Mouse (Mus musculus) liver, postnatal 0 days (tissue): ENCODE results near the gene Zfp882. TPM values are rescaled to one million over a fixed set of nuclear protein-coding genes. Genes with fewer than 3 reads are reported as not detected.
"Not testable (repeated sequence)": the region's sequence is repeated elsewhere in the genome, so short reads cannot be mapped to it uniquely, and the experiment has no call there.

Experiments used
- ATAC-seq: fragments of 200-750 bp; cut with Nextera tagmentation; 2 replicates; pipeline ENCODE4 v1.8.0; 2017; ENCODE audit warnings: mild to moderate bottlenecking, moderate library complexity
- DNase-seq: peaks from one replicate; pipeline ENCODE4 v3.0.0-alpha.2; 2016
- H3K27ac ChIP-seq: fragments of 300-500 bp; sonication (generic); 2 replicates; pipeline ENCODE4 v1.5.1; 2014; ENCODE audit warnings: antibody characterized with exemption, moderate library complexity, mild to moderate bottlenecking, low read depth
- H3K27me3 ChIP-seq: fragments of 300-500 bp; sonication (generic); 2 replicates; pipeline ENCODE4 v1.6.1; 2014; ENCODE audit warnings: low read length, control low read depth, mixed read lengths; ENCODE audit not compliant: insufficient read depth
- H3K36me3 ChIP-seq: fragments of 300-500 bp; sonication (generic); replicated peaks from 2 replicates; pipeline ENCODE4 v1.6.1; 2014; ENCODE audit warnings: mild to moderate bottlenecking, control low read depth, low read length, moderate library complexity, mixed read lengths; ENCODE audit not compliant: insufficient read depth
- H3K4me1 ChIP-seq: fragments of 300-500 bp; sonication (generic); 2 replicates; pipeline ENCODE4 v1.6.1; 2014; ENCODE audit warnings: antibody characterized with exemption, mild to moderate bottlenecking, control low read depth; ENCODE audit not compliant: insufficient read depth
- H3K4me2 ChIP-seq: fragments of 300-500 bp; sonication (generic); 2 replicates; pipeline ENCODE4 v1.6.1; 2014; ENCODE audit warnings: low read depth, mild to moderate bottlenecking, low read length, moderate library complexity, mixed read lengths
- H3K4me3 ChIP-seq: fragments of 300-500 bp; sonication (generic); 2 replicates; pipeline ENCODE4 v1.5.1; 2014; ENCODE audit warnings: low read depth, low read length
- H3K9ac ChIP-seq: fragments of 300-500 bp; sonication (generic); replicated peaks from 2 replicates; pipeline ENCODE4 v1.6.1; 2014; ENCODE audit warnings: mild to moderate bottlenecking, moderate library complexity
- H3K9me3 ChIP-seq: fragments of 300-500 bp; sonication (generic); 2 replicates; pipeline ENCODE4 v1.6.1; 2016; ENCODE audit warnings: mild to moderate bottlenecking, control low read depth, low read length, mixed read lengths
- CTCF ChIP-seq: sonication (generic); IDR thresholded peaks from 2 replicates; pipeline ENCODE4 v1.5.1; 2016; ENCODE audit warnings: antibody characterized with exemption, low read depth
- EP300 ChIP-seq: IDR thresholded peaks from 2 replicates; pipeline ENCODE4 v1.6.1; 2016; ENCODE audit warnings: antibody characterized with exemption, low read depth, mild to moderate bottlenecking
- WGBS: fragments of 180-500 bp; shearing (Covaris S2); extraction: QIAGEN DNeasy Blood & Tissue Kit; methylation state at CpG from one replicate; pipeline ENCODE4 v1.1.7; 2014; ENCODE audit not compliant: insufficient replicate concordance; 5-methylcytosine and 5-hydroxymethylcytosine counted together
- polyA plus RNA-seq: library from polyadenylated mRNA; unstranded; fragments of >200 nt; fragmentation: Nextera tagmentation; extraction: Ambion mirVana; gene quantifications from 2 replicates; pipeline ENCODE4 v1.2.1, GENCODE M21; 2015

Gene Zfp882
- polyA plus RNA-seq, 1 experiment from 2014 or later = 0.61 TPM

DNA sequence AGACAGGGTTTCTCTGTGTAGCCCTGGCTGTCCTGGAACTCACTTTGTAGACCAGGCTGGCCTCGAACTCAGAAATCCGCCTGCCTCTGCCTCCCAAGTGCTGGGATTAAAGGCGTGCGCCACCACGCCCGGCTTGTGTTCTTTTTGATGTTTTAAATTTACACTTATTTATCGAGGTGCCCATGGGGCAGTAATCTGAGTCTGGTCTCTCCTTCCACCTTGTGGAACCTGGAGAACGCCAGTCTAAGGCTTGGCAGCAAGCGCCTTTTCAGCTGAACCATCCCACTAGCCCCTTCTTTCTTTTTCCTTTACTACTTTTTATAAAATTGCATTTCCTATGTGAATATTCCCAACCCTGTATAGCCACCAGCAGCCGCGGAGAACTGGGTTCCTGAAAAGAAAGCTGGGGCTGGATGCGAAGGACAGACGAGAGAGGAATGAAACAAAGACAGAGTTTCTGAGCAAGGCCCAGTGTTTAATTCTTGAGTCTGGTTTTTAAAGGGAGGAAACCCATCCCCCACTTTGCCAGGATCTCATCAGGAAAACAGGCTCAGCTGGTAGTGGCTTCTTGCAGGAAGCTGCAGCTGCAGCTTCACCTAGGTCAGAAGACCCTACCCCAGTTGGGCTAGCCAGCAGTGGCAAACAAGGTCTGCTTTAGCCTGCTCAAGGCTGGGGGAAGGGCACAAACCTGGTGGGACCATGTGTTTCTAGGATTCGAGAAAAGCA lies 43.2 kb downstream of the Zfp882 start:
- Histone ChIP-seq H3K36me3 (0 out of 2 replicates have a peak, but pooled peaks cover 2% of the 10 kb centered on the region), H3K27me3 (no peaks in the 10 kb centered on the region), H3K27ac (peak overlapping the region; percentile 87), H3K4me1 (peaks cover 21% of the 10 kb centered on the region), H3K4me3 (peak overlapping the region; percentile 96), H3K9ac (peak overlapping the region; percentile 91), H3K9me3 (no peaks in the 10 kb centered on the region; the same call in 1 of the 2 replicates), H3K4me2 (peak overlapping the region; percentile 84)
- DNase-seq = no peak
- no peak for ATAC-seq
- 25% methylated on average over 14 of the region's 14 CpGs for WGBS
- TF ChIP-seq CTCF = no peak
- TF ChIP-seq EP300 = no peak

DNA sequence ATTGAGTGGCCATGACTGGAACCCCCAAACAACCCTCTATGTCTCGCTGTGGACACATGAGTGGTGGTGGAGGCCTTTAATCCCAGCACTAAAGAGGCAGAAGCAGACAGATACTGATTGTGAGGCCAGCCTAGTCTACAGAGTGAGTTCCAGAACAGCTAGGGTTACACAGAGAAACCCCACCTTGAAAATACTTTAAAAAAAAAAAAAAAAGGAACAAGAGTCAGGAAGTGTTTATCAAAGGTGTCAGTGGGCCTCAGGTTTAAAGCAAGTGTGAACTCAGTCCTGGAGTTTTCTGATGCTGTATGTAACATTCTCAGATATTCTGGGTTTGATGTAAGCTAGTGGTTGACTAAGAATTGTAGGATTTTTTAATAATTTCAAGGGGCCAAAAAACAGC lies 44.1 kb downstream of the Zfp882 start:
- no peak overlapping the region for H3K4me3 ChIP-seq
- no peak overlapping the region for H3K4me2 ChIP-seq

DNA sequence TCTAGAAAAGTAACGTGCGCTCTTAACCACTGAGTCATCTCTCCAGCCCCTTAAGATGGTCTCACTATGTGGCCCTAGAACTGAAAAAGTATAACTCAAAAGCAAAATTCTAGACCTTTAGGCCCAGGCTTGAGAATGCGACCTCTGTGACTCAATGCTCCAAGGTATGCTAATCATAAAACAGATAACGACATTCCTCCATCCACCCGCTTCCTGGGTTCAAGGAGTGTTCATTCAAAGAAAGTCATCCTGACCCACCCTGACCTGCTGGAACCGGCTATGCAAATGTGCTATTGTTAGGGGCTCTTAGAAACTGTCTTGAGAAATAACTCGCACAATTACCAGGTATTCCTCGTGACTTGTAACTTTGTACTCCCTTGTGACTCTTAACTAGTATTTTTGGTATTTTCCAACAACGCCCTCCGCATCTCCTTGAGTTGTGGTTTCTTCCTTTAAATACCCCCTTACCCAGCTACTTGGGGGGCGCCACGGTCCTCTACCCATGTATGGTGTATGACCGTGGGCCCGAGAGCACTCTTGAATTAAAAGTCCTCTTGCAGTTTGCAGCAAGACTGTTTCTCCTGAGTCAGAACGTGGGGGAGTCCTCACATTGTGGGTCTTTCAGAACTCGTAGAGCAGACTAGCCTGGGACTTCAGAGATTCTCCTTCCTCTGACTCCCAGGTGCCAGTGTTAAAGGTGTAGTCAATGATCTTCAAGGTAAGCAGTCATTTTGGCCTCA lies 44.7 kb downstream of the Zfp882 start:
- not testable (repeated sequence) for H3K9ac ChIP-seq, DNase-seq, H3K36me3 ChIP-seq, H3K4me2 ChIP-seq, ATAC-seq, H3K27me3 ChIP-seq, H3K9me3 ChIP-seq, H3K4me3 ChIP-seq, H3K27ac ChIP-seq
- peaks cover 21% of the 10 kb centered on the region for H3K4me1 ChIP-seq
- WGBS = 91% methylated on average over 16 of the region's 16 CpGs

More for the DNA sequence above, 44.1 kb downstream of the Zfp882 start:
- no peak overlapping the region for H3K9ac ChIP-seq
- H3K4me1 ChIP-seq = peaks cover 21% of the 10 kb centered on the region
- H3K9me3 ChIP-seq = no peaks in the 10 kb centered on the region; the same call in 1 of the 2 replicates
- TF ChIP-seq CTCF (no peak), EP300 (no peak)
- WGBS = 81% methylated on average over 1 of the region's 1 CpGs
- 0 out of 2 replicates have a peak overlapping the region, but pooled peaks have one; percentile 12 for H3K27ac ChIP-seq
- no peak for DNase-seq
- no peak for ATAC-seq
- no peaks in the 10 kb centered on the region for H3K27me3 ChIP-seq
- H3K36me3 ChIP-seq = 0 out of 2 replicates have a peak, but pooled peaks cover 2% of the 10 kb centered on the region

GRCm38 (mm10) chr8:71954666-71955065 lies 46.3 kb downstream of the Zfp882 start:
- H3K27ac ChIP-seq = no peak overlapping the region
- 0 out of 2 replicates have a peak, but pooled peaks cover 2% of the 10 kb centered on the region for H3K36me3 ChIP-seq
- TF ChIP-seq EP300 (no peak), CTCF (no peak)
- no peak for ATAC-seq
- H3K4me3 ChIP-seq = no peak overlapping the region
- DNase-seq = no peak
- no peak overlapping the region for H3K4me2 ChIP-seq
- H3K27me3 ChIP-seq = no peaks in the 10 kb centered on the region
- peaks cover 20% of the 10 kb centered on the region for H3K4me1 ChIP-seq
- WGBS = 91% methylated on average over 9 of the region's 9 CpGs
- no peaks in the 10 kb centered on the region; the same call in 1 of the 2 replicates for H3K9me3 ChIP-seq
- H3K9ac ChIP-seq = no peak overlapping the region

- Histone ChIP-seq H3K9me3 (0 out of 2 replicates have a peak, but pooled peaks cover under 1% of the 10 kb centered on the region), H3K27me3 (no peaks in the 10 kb centered on the region), H3K36me3 (no peaks in the 10 kb centered on the region), H3K9ac (no peak overlapping the region), H3K4me2 (no peak overlapping the region), H3K4me3 (no peak overlapping the region), H3K4me1 (no peaks in the 10 kb centered on the region), H3K27ac (no peak overlapping the region)
- ATAC-seq = peak; percentile 56; the same call in 1 of the 2 replicates
- TF ChIP-seq CTCF (no peak), EP300 (no peak)
- no peak for DNase-seq
Measured at GRCm38 (mm10) chr8:71960483-71960882, 52.1 kb downstream of the Zfp882 start.

DNA sequence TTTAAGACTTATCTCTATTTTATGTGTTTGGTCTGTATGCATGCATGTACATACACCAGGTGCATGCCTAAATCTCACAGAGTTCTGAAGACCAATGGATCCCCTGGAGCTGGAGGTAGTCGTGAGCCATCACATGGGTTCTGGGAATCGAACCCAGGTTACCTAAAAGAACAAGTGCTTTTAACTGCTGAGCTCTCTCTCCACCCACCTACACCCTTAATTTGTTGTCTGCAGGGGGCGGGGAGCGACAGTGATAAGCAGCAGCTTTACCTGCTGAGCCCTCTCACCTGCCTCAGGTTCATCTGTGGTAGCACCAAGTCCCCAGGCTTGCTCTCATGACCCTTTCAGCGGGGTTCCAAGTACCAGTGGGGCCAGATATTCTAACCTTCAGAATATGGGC lies 53.4 kb downstream of the Zfp882 start:
- H3K36me3 ChIP-seq = peaks cover 11% of the 10 kb centered on the region
- H3K9ac ChIP-seq = no peak overlapping the region
- TF ChIP-seq CTCF (no peak), EP300 (no peak)
- H3K4me1 ChIP-seq = no peaks in the 10 kb centered on the region
- DNase-seq = no peak
- H3K4me2 ChIP-seq = no peak overlapping the region
- 0 out of 2 replicates have a peak, but pooled peaks cover 3% of the 10 kb centered on the region for H3K9me3 ChIP-seq
- H3K27ac ChIP-seq = no peak overlapping the region
- no peak overlapping the region for H3K4me3 ChIP-seq
- no peaks in the 10 kb centered on the region for H3K27me3 ChIP-seq
- 85% methylated on average over 5 of the region's 5 CpGs for WGBS
- ATAC-seq = no peak
